In the genomic region with DNA sequence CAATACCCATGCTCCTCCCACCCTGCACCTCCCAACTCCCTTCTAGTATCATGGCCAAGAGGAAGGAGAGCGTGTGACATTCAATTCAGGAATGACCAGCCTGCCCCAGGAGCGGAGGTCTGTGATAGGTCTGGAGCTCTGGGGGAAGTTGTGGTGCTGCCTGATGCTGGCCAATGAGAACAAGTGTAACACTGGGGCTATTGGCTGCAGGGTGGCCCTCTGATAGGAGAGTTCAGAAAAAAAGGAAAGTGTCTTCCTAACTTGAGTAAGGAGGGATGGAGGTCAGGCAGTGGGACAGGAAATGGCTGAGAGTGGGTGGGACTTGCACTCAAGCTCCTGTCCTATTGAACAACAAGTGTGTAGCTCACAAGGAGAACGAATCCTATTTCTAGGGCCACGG, we compare ENCODE assay signal across 12 mouse cellular contexts.
"Had no signal": no experiment of that assay in that cellular context is flagged by ENCODE, and none has a peak within 500 bp of the region (broad histone marks: within the 10 kb centered on the region; RNA-seq: fewer than 3 reads in every experiment).

No protein-coding gene starts in this region.

- H3K9me3 ChIP-seq: limb, embryonic 13.5 days; midbrain, embryonic 12.5 days; stomach, embryonic 15.5 days had no signal

- H3K4me3 ChIP-seq: limb, embryonic 13.5 days; midbrain, embryonic 12.5 days; neural tube, embryonic 13.5 days; stomach, embryonic 15.5 days had no signal

- H3K27ac ChIP-seq: limb, embryonic 13.5 days; liver, embryonic 14.5 days; midbrain, embryonic 12.5 days; neural tube, embryonic 13.5 days; stomach, embryonic 15.5 days had no signal

- H3K9ac ChIP-seq: limb, embryonic 13.5 days; liver, embryonic 14.5 days; midbrain, embryonic 12.5 days; neural tube, embryonic 13.5 days; stomach, embryonic 15.5 days had no signal

- DNase-seq: kidney, postnatal 25 days; layer of hippocampus, adult 9-11 months; lung, adult 18-20 months; retina, postnatal 1 day; right cerebral cortex, postnatal 4 days; thymus, adult 18-20 months; thymus, postnatal 25 days had no signal

- H3K4me2 ChIP-seq: limb, embryonic 13.5 days; midbrain, embryonic 12.5 days; neural tube, embryonic 13.5 days; stomach, embryonic 15.5 days had no signal

- H3K27me3 ChIP-seq: limb, embryonic 13.5 days; neural tube, embryonic 13.5 days; stomach, embryonic 15.5 days had no signal

- H3K36me3 ChIP-seq: limb, embryonic 13.5 days; midbrain, embryonic 12.5 days; neural tube, embryonic 13.5 days; stomach, embryonic 15.5 days had no signal

- H3K4me1 ChIP-seq: limb, embryonic 13.5 days; stomach, embryonic 15.5 days had no signal
